Mouse (Mus musculus) neutrophil, adult 59 days (primary cell): ENCODE measurements around the gene Tub. TPM values are rescaled to one million over a fixed set of nuclear protein-coding genes. Genes with fewer than 3 reads are reported as not detected.

Experiments
- total RNA-seq, 2 experiments: library from RNA; stranded (reverse); gene quantifications; 1 replicate in 1 of 2; 2 replicates in 1 of 2; pipeline ENCODE4 v1.2.4; 2023

Gene Tub
- total RNA-seq = under 1 TPM in 1 of 2 experiments, not detected in 1; 0.24 TPM

DNA sequence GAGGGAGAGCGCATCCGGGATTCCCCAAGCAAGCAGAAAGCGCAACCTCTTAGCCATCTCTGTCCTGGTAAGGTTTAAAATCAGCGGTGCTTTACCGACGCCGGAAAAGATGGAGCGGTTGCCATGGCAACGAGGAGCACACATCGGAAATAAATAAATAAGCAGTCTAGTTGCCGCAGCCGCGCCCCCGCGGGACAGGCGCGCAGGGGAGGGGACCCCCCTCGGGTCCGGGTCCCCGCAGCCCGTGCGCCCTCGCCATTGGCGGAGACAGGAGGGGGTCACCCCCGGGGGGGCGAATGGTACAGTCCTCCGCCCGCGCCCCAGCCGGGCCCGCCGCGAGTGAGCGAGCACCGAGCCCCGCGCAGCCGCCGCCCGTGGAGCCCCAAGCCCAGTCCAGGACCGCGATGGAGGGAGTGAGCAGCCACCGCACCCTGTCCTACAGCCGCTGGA lies at the start of gene Tub:
Tub (plus strand) TSS at position 27 of the 450 bp plus-strand sequence.

DNA sequence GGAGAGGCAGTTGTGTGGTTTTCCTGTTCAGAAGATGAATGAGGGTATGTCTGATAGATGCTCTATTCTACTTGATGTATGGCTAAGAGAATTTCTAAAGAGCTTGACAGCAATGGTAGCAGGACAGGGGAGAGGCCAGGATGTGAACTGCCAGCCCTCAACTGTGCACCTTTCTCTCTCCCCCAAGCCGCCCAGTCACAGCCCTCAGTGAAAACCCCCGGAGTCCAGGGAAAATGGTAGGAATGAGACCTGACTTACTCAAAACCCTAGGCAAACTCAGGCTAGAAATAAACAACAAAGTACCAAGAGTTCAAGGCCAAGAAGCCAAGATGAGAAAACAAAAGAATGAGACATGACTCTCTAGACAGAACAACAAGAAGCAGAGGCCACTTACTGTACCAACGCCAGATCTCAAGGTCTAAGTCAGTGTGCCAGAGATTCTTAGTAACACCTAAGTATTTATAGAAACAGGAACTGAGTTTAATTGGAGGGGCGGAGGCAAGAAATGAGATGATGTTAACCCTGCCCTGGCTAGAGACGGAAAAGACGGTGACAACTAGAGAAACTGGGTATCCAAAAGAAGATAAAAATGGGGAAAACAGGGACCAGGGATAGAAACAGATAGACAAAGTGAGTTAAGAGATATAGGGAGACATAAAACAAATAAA lies 20.3 kb upstream of the Tub start, which contains the start of gene Nlrp10:
Nlrp10 (minus strand) TSS at position 453 of the 668 bp plus-strand sequence.

DNA sequence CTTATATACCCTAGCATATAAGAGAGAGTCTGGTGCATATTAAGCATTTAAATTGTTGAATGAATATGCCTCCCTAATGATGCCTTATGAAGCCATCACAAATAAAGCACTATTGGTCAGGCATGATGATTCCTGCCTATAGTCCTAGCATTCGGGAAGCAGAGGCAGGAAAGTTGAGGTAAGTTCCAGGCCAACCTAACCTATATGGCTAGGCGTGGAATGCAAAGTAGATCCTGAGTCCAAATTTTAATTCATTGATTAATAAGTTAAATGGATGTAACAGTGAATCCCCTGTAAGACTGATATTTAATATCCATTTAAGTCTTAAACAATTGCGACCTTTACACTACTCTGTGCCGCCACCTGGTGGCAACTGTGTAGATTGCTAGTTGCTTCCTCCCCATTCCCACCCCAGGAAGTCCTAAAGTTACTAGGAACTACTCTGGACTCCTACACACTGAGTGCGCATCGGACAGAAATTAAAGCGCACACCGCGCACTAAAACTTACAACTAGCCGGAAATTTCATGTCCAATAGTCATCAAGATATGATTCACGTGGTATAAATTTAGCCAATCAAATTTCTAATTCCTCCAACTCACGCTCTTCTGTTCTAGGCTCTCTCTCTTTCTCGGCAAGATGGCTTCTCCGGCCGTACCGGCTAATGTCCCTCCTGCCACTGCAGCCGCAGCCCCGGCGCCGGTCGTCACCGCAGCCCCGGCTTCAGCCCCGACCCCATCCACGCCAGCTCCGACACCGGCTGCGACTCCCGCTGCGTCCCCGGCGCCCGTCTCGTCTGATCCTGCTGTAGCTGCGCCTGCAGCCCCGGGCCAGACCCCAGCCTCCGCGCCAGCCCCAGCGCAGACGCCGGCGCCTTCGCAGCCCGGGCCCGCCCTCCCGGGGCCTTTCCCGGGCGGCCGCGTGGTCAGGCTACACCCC lies 16.1 kb upstream of the Tub start, which contains the start of gene Eif3f:
Eif3f (plus strand) TSS at position 624 of the 938 bp plus-strand sequence.

DNA sequence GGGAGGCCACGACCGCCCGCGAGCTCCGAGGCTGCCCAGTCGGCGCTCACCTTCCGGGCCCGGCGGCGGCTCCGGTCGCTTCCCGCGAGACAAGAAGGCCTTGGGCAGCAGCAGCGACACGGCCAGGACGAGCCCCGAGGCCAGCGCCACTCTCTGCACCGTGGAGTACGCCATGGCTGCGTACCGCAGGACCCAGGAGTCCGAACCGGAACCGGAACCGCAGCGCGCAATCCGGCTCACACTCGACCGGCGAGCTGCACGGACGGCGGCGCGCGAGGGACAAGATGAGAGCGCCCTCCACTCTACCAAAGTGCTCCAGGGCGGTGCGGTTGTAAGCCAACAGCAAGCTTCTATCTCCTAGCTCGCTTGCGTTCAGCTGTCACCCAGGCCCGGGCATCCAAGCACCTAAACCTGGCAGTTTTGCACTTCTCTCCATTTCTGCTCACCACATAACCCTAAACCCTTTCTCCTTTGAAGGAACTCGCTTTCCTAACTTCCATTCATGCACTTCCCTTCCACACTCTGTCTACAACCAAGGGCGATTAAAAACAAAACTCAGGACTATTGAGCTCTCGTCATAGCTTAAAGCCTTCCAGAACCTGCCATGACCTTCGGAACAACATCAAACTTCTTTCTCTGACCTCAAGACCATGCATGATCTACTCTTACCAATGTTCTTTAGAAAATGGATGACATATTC lies 133.1 kb downstream of the Tub start, which contains the start of gene Ric3:
Ric3 (minus strand) TSS at position 219 of the 700 bp plus-strand sequence.

Other genes starting within 250 kb of the Tub start
- gene Olfr512, start 237.0 kb upstream of the Tub start, total RNA-seq = not detected
- gene Olfr513, start 199.4 kb upstream of the Tub start, total RNA-seq = not detected
- gene Olfr514, start 124.3 kb upstream of the Tub start, total RNA-seq = not detected
- gene Olfr516, start 99.8 kb upstream of the Tub start, total RNA-seq = not detected
- gene Olfr517, start 78.0 kb upstream of the Tub start, total RNA-seq = not detected
- gene Olfr518, start 65.3 kb upstream of the Tub start, total RNA-seq = not detected
- gene Olfr519, start 55.9 kb upstream of the Tub start, total RNA-seq = not detected
- gene Nlrp10, start 20.2 kb upstream of the Tub start, total RNA-seq = under 1 TPM; 0.20 to 0.42 TPM
- 100 to 1,000 TPM; 106 to 125 TPM for gene Eif3f, start 15.9 kb upstream of the Tub start, total RNA-seq
- gene Ric3, start 133.0 kb downstream of the Tub start, total RNA-seq = under 1 TPM; 0.60 to 0.66 TPM
- 10 to 100 TPM; 21.1 to 22.6 TPM for gene Lmo1, start 224.9 kb downstream of the Tub start, total RNA-seq